Mouse (Mus musculus): ENCODE data around the gene Psph. TPM values are rescaled to one million over a fixed set of nuclear protein-coding genes. Genes with fewer than 3 reads are reported as not detected.

The Psph gene
- polyA plus RNA-seq (2017; shearing (Covaris generic)) = 19.8 TPM

DNA sequence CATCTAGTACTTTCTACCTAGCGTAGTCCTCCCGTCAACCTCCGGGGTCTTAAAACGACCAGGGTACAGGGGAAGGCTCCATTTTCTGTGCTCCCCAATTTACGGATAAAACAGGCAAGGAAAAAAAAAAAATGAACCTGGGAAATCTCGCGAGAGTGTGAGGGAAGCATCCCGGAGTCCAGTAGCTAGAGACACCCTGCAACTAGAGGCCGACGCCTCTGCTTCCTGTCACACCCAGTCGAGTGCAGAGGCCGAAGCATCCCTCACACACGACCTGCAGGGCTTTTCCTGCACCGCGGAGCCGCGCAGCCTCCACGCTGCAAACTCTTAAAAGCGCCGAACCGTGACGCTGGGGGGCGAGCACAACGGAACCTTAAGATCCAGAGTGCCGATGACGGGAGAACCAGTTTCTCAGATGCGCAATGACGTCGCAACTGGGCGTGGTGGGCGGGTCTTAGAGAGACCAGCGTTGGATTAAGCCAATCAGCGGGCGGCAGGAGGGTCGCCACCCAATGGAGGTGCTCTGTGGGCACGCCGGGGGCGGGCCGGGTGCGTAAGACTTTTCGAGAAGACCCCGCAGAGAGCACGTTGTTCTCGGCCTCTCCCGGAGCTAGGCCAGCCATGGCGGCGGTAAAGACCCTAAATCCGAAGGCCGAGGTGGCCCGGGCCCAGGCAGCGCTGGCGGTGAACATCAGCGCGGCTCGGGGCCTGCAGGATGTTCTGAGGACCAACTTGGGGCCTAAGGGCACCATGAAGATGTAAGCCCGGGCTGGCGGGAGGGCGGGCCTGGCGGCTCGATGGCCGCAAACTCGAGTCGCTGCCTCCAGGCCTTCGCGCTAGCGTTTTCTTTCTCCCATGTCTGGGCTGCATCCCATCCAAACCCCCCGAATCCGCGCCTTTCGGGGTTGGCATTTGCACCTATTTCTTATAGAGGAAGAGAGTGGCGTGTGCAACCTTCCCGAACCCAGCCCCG, at the start of gene Psph:
TSS of gene Psph (minus strand) at position 632 of the 973 bp plus-strand sequence.

GRCm38 (mm10) chr5:129724834-129725773, 62.1 kb downstream of the Psph start, which contains the start of gene Nipsnap2:
TSS of gene Nipsnap2 (plus strand) at chr5:129725063.

Other genes starting within 250 kb of the Psph start
- gene Mmp17, start 203.3 kb downstream of the Psph start, polyA plus RNA-seq (2017; shearing (Covaris generic)) = 1.1 TPM
- gene Zfp11, start 117.3 kb downstream of the Psph start, polyA plus RNA-seq (2017; shearing (Covaris generic)) = 1.2 TPM
- gene Sept14, start 78.9 kb downstream of the Psph start, polyA plus RNA-seq (2017; shearing (Covaris generic)) = not detected
- 58.1 TPM for gene Mrps17, start 72.0 kb downstream of the Psph start, polyA plus RNA-seq (2017; shearing (Covaris generic))
- gene Nipsnap2, start 62.4 kb downstream of the Psph start, polyA plus RNA-seq (2017; shearing (Covaris generic)) = 17.4 TPM
- 12.6 TPM for gene Sumf2, start 59.5 kb upstream of the Psph start, polyA plus RNA-seq (2017; shearing (Covaris generic))
- gene Chchd2, start 100.0 kb upstream of the Psph start, polyA plus RNA-seq (2017; shearing (Covaris generic)) = 409 TPM
- 0.80 TPM for gene Zbed5, start 108.3 kb upstream of the Psph start, polyA plus RNA-seq (2017; shearing (Covaris generic))
- 0.31 TPM for gene Phkg1, start 111.1 kb upstream of the Psph start, polyA plus RNA-seq (2017; shearing (Covaris generic))
- gene Nupr1l, start 121.1 kb upstream of the Psph start, polyA plus RNA-seq (2017; shearing (Covaris generic)) = not detected
- 12.7 TPM for gene Vkorc1l1, start 154.5 kb upstream of the Psph start, polyA plus RNA-seq (2017; shearing (Covaris generic))
- gene Gusb, start 215.6 kb upstream of the Psph start, polyA plus RNA-seq (2017; shearing (Covaris generic)) = 18.1 TPM
- gene Asl, start 241.8 kb upstream of the Psph start, polyA plus RNA-seq (2017; shearing (Covaris generic)) = 45.4 TPM
- gene Crcp, start 241.8 kb upstream of the Psph start, polyA plus RNA-seq (2017; shearing (Covaris generic)) = 17.8 TPM

All from effector memory CD4-positive, alpha-beta T cell, adult 5 months (primary cell).